Mouse (Mus musculus) embryo, embryonic 11.5 days (tissue): Measurements from ENCODE around the gene Ccdc127.

ENCODE experiments used
- DNase-seq: peaks from one replicate; pipeline ENCODE4 v3.0.0-alpha.2; 2012; ENCODE audit warnings: low read depth, low spot score

Gene Ccdc127

DNA sequence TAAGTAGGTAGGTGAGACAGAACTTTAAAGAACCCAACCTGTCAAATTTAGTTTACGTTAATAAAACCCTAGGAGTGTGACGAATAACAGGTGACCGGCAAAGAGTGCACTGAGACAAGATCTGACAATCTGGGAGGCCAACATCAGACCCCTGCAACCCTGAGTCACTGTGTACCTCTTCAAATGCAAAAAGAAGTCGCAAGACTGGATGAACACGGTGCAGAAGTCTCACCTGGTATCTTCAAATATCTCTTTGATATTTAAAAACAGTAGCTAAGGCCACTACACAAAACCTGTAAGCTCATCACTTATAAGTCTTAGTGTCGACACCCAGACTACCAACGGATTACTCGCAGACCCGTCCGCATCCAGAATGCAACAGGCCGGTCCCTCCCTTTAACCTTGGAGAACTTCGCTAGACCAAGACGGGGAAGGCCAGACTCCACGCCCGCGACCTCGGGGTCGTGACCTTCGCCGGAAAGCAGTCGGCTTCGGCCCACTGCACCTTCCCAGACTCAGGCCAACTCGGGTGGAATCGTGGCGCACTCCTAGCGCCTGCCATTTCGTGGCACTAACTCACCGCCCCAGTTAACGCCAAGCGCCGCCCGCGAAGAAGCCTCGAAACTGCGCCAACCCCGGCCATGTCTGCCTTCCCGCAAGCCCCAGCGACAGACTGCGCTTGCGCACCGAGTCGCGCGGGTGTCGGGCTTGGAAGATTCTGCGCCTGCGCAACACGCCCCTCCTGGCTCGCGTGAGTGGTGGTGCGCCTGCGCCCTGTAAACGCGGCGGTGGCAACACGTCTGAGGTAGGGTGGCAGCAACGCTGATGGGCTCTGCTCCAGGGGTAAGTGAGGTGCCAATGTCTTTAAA, at the start of gene Ccdc127, which contains the start of gene Sdha:
Ccdc127 (plus strand) TSS at position 744 of the 869 bp plus-strand sequence.
Sdha (minus strand) TSS at position 715 of the 869 bp plus-strand sequence.
- DNase-seq = peak; percentile 97

DNA sequence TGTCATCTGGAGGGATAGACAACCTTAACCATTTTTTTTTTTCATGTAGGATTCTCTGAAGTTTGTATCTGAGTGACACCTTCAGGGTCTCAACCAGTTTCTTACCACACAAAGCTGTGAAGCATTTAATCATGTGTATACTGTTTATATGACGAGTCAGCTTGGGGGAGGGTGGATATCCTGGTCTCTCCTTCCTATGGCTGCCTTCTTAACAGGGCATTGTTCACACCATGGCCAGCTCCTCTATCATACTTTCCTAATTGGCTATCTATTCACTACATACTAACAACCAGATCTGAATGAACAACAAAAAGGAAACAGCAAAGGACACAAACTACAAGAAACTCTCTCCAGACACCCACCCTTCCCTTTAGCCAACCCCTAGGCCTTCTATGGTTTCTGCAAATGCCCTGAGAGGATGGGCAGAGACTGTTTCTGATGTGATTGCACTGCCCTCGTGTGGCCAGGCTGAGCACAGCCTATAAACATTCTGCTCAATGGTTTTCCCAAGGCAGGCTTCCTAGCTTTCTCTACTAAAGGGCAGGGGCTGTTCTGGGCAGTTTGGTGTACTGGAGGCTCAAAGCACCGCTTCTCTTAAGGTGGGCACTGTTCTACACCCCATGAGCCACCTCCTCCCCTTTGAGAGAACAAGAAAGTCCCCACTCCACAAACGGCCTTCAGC, 49.0 kb upstream of the Ccdc127 start:
- DNase-seq = peak; percentile 59

DNA sequence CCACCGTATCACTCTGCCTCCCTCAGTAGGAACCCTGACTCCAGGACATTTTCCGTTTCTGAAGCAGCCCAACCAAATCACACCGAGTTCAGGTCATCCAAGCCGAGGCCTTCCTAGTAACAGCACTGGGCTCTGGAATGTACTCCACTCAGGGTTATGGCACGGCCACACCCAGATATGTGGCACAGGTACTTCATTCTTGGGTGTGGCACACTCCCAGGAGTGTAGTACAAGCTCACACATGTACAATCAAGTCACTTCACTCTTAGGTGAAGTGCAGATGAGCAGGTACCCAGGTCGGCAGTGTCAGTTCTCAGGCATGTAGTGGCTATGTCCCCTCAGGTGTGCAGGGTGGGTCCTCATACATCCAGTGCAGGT, 48.5 kb upstream of the Ccdc127 start:
- DNase-seq = no peak

- DNase-seq = no peak
These were observed 47.8 kb upstream of the Ccdc127 start for GRCm38 (mm10) chr13:74302050-74303037.

- no peak for DNase-seq
These were observed 44.7 kb upstream of the Ccdc127 start for GRCm38 (mm10) chr13:74305380-74305779.

DNA sequence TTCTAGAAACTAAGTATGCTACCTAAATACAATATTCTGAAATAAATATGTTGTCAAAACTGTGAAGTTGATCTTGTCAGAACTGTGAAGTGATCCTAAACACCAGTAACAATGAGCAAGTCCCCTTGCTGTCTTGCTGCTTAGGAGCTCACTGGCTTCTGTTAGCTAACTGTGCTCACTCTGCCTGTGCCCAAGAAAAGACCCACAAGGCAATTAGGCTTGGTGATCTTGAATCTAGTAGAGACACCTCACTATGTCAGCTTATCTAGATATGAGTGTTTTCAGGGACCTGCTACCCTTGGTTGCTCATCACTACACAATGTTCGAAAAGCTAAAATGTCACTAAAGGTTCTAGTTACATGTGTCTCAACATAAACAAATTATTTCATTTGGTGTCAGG, 44.3 kb upstream of the Ccdc127 start:
- DNase-seq = no peak

DNA sequence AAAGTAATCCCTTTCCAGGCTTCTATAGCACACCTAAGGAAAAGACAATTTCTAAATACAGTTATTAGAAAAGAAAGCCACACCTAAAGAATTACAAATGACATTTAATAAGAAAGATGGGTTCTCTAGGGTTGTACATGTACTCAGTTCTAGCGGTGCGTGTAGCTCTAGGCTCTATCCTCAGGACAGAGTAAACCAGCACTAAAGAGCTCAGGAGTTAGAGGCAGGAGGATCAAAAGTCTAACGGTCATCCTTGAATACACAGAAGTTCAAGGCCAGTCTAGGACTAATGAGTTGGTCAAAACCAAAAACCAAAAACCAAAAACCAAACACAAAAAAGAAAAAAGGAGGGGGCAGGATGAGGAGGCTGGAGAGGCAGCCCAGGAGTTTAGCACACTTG, 35.5 kb upstream of the Ccdc127 start:
- no peak for DNase-seq

DNA sequence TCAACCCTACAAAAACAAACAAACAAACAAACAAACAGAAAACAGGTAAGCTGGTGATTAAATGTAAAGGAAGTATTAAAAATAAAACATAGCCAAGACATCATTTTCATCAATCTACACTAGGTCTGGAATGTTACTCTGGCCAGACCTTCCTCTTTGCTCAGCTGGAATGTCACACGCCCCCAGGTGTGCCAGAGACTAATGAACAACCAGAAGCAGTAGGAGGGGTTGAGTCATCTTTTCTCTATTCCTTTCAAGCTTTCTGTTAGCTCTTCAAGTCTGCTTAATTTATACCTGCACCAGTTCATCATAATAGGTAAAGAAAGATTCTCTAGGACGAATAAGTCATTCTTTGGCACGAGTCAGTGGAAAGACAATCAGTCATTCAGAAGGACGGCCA, 33.7 kb upstream of the Ccdc127 start:
- DNase-seq = no peak

GRCm38 (mm10) chr13:74316789-74317169, 33.3 kb upstream of the Ccdc127 start:
- DNase-seq = no peak

DNA sequence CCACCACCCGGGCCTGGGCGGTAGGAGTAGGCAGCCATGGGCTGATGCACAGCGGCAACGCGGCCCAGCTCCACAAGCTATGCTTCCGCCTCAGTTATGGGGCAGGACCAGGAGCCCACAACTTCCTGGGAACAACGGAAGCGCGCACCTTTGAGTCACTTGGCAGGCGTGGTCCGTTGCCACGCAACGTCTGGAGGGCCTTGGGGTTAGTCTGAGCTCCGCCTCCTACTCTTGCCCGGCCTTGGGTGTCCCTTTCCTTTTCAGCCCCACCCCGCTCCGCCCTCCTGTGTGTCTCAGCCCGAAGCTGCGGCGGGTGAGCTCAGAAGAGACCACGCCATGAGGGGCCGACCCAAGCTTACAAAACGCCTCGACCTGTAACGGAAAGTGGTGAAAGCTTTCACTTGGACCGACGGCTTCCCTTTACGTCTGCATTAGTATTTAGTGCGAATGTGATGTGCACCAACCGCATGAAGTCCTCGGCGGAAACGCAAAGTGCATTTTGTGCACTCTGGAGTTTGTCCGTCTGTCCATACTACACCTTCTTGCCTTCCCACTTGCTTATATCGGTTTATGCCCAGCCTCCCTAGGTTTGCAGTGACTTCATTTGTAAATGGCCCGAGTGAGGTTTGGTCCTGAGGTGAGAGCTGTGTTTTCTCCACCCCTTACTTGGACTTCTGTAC, 32.8 kb upstream of the Ccdc127 start, which contains the start of gene Pdcd6:
Pdcd6 (minus strand) TSS at position 411 of the 680 bp plus-strand sequence.
- DNase-seq = peak; percentile 89

DNA sequence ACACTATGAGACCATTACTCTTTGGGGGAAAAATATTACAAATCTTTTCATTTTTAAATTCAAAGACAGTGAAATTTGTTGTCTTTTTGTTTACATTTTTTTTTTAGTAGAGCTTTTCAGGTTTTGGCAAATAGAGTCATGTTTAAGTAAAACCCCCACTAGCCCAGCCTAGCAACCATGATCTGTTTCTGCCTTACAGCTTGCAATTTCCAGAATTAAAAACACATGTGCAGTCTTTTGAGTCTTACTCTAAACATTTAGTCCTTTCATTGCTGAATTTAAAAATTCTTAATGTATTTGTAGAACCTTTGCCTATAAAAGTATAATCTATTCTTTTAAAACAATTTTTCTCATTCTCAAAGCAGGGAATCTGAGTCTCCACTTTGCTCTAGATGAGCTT, 20.8 kb upstream of the Ccdc127 start:
- no peak for DNase-seq

DNA sequence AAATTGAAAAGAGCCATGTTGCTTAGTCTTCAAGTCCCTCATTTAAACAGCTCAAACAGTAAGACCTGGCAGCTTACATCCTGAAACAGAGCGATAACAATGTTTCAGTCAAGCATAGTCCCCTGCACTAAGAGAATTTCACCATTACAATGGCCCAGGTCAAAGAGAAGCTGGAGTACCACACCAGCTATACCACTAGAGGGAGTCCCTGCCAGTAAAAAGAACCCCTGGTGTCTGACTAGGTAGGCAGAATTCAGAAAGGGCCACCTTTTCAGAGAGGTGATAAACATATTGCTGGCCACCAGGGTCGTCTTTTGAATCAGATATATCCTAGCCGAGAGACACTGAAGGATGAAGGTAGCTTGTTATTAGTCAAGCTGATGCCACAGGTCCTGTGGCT, 9.1 kb upstream of the Ccdc127 start:
- peak; percentile 19 for DNase-seq

GRCm38 (mm10) chr13:74350435-74350906, 362 bp downstream of the Ccdc127 start:
- no peak for DNase-seq

- DNase-seq = no peak
These were observed 6.4 kb downstream of the Ccdc127 start for GRCm38 (mm10) chr13:74356491-74356890.

DNA sequence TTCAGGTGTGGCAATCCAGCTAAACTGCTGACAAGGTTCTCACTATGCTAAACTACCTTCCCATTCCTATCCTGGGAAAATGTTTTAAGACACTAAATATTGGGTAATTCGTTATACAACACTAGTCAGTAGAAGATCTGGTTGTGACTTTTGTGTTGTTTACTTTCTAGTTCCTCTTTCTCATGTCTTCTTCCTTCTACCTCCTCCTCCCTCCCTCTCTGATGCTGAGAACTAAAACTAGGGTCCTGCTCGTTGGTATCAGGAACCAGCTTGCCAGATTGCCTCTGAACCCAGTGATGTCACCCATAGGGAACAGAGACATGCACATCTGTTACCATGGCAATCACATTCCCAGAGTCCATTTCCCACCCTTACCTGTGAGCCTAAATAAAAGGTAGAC, 12.1 kb downstream of the Ccdc127 start:
- DNase-seq = no peak

DNA sequence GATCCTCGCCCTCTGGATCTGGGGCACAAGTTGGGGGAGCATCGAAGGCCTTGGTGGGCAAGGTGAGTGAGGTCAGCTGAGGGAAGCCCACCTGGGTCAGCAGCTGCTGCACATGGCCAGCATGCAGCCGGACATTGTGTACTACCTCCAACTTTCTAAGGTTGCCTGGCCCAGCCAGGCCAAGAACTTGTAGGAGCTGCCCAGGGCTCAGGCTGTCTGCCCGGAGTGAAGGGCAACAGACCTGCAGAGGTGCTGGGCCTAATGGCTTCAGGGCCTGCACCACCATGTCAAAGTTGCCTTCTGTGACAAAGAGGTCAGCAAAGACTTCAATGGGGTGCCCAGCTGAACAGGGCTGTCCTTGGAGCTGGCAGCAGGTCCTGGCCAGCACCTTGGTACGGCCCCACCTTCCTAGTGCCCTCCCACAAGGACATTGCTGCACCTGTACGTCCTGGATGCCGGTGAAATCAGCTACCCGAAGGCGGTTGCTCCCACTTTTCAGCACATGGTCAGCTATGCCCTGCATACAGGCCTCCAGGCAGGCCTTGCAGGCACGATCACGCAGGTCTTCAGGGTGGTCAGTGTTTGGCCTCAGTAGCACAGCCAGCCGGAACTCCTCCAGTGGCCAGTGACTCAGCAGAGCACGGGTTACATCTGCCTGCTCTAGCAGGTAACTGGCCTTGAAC, 13.2 kb downstream of the Ccdc127 start:
- DNase-seq = no peak

DNA sequence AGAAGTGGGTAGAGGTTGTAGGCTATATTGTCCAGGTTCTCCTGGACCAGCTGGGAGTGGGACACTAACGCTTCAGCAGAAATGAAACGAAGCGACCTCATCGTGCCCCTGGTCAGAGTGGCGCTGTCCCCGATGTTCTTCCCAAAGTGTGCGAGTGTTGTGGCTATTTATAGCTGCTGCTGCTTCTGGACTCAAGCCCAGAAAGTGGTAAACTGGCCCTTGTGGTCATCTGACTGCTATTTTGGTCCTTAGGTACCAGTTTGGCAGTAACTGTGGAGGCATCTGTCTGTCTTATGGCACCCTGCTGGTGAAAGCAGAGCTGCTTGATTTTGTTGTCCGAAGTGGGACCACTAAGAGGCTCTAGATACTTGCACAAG, 13.7 kb downstream of the Ccdc127 start, which contains the start of gene Lrrc14b:
Lrrc14b (minus strand) TSS at position 147 of the 377 bp plus-strand sequence.
- DNase-seq = no peak

GRCm38 (mm10) chr13:74381533-74382276, 31.6 kb downstream of the Ccdc127 start:
- no peak for DNase-seq

DNA sequence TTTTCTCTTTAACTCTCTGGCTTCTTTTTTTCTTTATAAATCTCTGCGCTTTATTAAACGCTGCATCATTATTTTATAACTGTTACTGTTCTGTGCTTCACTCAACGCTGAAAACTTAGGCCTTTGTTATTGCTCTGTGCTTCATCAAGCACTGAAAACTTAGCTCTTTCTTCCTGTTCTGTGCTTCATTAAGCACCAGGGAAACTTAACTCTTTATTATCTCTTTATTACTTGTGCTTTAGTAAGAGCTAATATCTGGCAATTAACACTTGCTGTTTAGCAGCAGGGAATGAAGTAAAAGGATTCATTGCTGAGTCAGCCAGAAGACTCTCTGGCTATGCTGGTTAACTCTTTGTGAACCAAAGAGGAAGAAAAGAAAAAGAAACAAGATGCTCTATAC, 32.2 kb downstream of the Ccdc127 start:
- DNase-seq = no peak

- no peak for DNase-seq
These were observed 39.6 kb downstream of the Ccdc127 start for GRCm38 (mm10) chr13:74389730-74390129.
